Mouse (Mus musculus) heart, embryonic 12.5 days (tissue): ENCODE measurements at regions not wholly inside any gene's neighbourhood (a gene's known extent, or its start where the extent isn't known, plus 50 kb on each side); places are given as distances from the start of the nearest gene placed in this dataset.

ENCODE experiments used
- ATAC-seq: fragments of 200-750 bp; cut with Nextera tagmentation; 2 replicates; pipeline ENCODE4 v1.8.0; 2017; ENCODE audit warnings: moderate TSS enrichment, moderate library complexity; ENCODE audit not compliant: insufficient number of reproducible peaks, low FRiP score
- H3K27ac ChIP-seq: fragments of 300-500 bp; sonication (generic); 2 replicates; pipeline ENCODE4 v1.5.1; 2016; ENCODE audit warnings: mild to moderate bottlenecking, moderate library complexity; ENCODE audit not compliant: poor library complexity, severe bottlenecking
- H3K27me3 ChIP-seq: fragments of 300-500 bp; sonication (generic); replicated peaks from 2 replicates; pipeline ENCODE4 v1.6.1; 2016; ENCODE audit warnings: mild to moderate bottlenecking, moderate library complexity
- H3K36me3 ChIP-seq: fragments of 300-500 bp; sonication (generic); 2 replicates; pipeline ENCODE4 v1.6.1; 2016; ENCODE audit warnings: mild to moderate bottlenecking, moderate library complexity
- H3K4me1 ChIP-seq: fragments of 300-500 bp; sonication (generic); replicated peaks from 2 replicates; pipeline ENCODE4 v1.6.1; 2016; ENCODE audit warnings: mild to moderate bottlenecking
- H3K4me2 ChIP-seq: fragments of 300-500 bp; sonication (generic); 2 replicates; pipeline ENCODE4 v1.6.1; 2016; ENCODE audit warnings: mild to moderate bottlenecking, moderate library complexity
- H3K4me3 ChIP-seq: fragments of 300-500 bp; sonication (generic); 2 replicates; pipeline ENCODE4 v1.5.1; 2016; ENCODE audit warnings: mild to moderate bottlenecking
- H3K9ac ChIP-seq: fragments of 300-500 bp; sonication (generic); 2 replicates; pipeline ENCODE4 v1.6.1; 2016; ENCODE audit warnings: mild to moderate bottlenecking, moderate library complexity
- H3K9me3 ChIP-seq: fragments of 300-500 bp; sonication (generic); replicated peaks from 2 replicates; pipeline ENCODE4 v1.6.1; 2016; ENCODE audit warnings: mild to moderate bottlenecking, moderate library complexity
- WGBS: fragments of 180-500 bp; shearing (Covaris S2); methylation state at CpG from one replicate; pipeline ENCODE4 v1.1.7; 2016; 5-methylcytosine and 5-hydroxymethylcytosine counted together

DNA sequence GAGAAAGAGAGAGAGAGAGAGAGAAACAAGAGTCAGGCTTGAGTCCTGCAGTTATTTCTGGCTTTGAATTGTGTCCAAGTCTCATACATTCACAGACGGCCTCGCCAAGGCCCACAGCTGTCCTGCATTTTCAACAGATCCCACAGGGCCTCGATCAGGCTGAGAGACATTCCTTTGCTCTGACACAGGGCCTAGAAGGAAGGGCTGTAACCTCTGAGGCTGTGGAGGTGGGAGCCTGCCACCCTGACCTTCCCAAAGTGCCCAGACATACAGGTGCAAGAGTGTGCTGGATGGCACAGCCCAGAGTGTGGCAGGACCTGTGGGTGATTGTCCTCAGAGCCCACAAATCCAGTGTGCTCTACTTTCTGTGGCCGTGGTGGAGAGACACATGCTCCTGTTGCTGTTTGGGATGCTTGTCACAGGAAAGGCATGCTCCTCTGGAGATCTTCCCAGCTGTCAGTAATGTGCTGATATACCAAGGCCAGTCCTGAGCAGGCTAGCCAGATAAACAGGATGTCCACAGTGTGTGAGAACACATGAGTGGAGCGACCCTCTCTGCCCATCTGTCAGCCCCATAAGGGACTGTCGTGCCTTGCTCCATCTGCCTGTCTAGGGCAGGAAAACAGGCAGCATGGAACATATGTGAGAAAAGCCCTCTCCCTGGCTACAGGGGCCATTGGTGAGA, 151.2 kb upstream of the Gm5148 start:
- no peak overlapping the region for H3K4me3 ChIP-seq
- H3K9me3 ChIP-seq = no peaks in the 10 kb centered on the region
- H3K36me3 ChIP-seq = no peaks in the 10 kb centered on the region
- H3K27ac ChIP-seq = peak overlapping the region; percentile 86
- no peak overlapping the region for H3K9ac ChIP-seq
- 4% methylated on average over 6 of the region's 6 CpGs for WGBS
- no peaks in the 10 kb centered on the region for H3K27me3 ChIP-seq
- ATAC-seq = peak; percentile 85
- H3K4me2 ChIP-seq = no peak overlapping the region
- peaks cover 22% of the 10 kb centered on the region for H3K4me1 ChIP-seq

DNA sequence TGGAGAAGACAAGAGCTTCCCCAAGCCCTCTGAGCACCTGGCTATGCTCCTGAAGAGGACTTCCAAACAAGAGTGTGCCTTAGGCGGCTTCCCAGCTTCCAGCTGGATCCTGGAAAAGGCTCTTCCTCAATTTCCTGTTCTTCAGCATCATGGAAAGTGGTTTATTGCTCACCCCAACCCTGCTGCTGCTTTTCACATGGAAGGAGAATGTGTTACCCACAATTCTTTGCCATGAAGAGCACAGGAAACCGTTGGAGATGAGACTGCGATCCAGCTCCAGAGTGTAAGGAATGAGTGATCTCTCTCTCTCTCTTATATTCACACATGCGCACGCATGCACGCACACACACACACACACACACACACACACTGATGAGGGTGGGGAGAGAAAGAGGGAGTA, 150.6 kb upstream of the Gm5148 start:
- peak; percentile 24; the same call in 1 of the 2 replicates for ATAC-seq
- Histone ChIP-seq H3K4me2 (no peak overlapping the region), H3K27me3 (no peaks in the 10 kb centered on the region), H3K9ac (no peak overlapping the region), H3K9me3 (no peaks in the 10 kb centered on the region), H3K36me3 (no peaks in the 10 kb centered on the region), H3K4me1 (peaks cover 22% of the 10 kb centered on the region), H3K27ac (peak overlapping the region; percentile 86), H3K4me3 (no peak overlapping the region)
- 75% methylated on average over 6 of the region's 6 CpGs for WGBS

GRCm38 (mm10) chr3:37874346-37874745, 150.1 kb upstream of the Gm5148 start:
- Histone ChIP-seq H3K36me3 (no peaks in the 10 kb centered on the region), H3K27me3 (no peaks in the 10 kb centered on the region), H3K4me1 (peaks cover 22% of the 10 kb centered on the region), H3K9me3 (no peaks in the 10 kb centered on the region), H3K9ac (no peak overlapping the region), H3K4me2 (no peak overlapping the region), H3K4me3 (no peak overlapping the region), H3K27ac (no peak overlapping the region)
- 83% methylated on average over 1 of the region's 1 CpGs for WGBS
- no peak for ATAC-seq

DNA sequence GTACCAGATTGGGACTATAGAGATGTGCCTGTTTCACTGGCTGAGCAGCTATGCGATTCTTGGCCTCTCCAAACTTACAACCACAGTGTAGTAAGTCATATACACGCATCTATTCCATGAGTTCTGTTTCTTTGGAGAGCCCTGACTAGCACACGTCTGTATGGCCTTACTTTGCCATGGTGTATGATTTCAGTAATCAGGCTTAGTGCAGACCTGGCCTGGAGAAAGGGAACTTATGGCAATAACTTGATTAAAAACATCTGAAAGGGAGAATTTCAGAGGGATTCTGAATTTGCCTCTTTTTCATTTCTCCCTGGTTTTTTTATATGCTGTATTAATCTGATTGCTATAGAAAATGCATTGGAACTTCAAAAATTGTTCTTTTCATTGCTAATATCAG, 148.0 kb upstream of the Gm5148 start:
- Histone ChIP-seq H3K36me3 (no peaks in the 10 kb centered on the region), H3K4me3 (no peak overlapping the region), H3K4me2 (no peak overlapping the region), H3K27ac (no peak overlapping the region), H3K9ac (no peak overlapping the region), H3K27me3 (no peaks in the 10 kb centered on the region), H3K9me3 (no peaks in the 10 kb centered on the region), H3K4me1 (peaks cover 22% of the 10 kb centered on the region)
- no peak for ATAC-seq
- WGBS = 86% methylated on average over 3 of the region's 3 CpGs

- 62% methylated on average over 4 of the region's 4 CpGs for WGBS
- H3K9me3 ChIP-seq = no peaks in the 10 kb centered on the region
- H3K27me3 ChIP-seq = no peaks in the 10 kb centered on the region
- H3K4me2 ChIP-seq = no peak overlapping the region
- no peak for ATAC-seq
- no peak overlapping the region for H3K4me3 ChIP-seq
- H3K27ac ChIP-seq = no peak overlapping the region
- no peaks in the 10 kb centered on the region for H3K36me3 ChIP-seq
- H3K4me1 ChIP-seq = peaks cover 18% of the 10 kb centered on the region
- H3K9ac ChIP-seq = no peak overlapping the region
These were observed 146.8 kb upstream of the Gm5148 start for GRCm38 (mm10) chr3:37871076-37871475.

DNA sequence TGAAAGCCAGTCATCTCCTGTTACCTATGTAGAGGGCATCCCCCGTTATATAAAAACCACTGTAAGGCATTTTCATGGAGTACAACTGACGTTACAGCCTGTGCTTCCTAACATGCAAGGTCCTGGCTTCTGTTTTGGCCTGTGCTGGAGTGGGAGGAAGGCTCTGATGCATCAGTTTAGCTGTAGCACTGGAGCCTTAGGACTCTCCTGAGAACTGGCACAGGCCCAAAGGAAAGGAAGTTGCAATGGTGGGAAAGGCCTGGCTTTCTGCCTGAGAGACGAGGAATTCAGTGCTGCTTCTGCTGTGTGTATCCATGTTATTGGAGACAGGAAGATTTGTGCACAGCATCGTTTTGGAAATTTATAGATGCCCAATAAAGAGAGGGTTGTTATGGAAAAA, 144.2 kb upstream of the Gm5148 start:
- H3K9ac ChIP-seq = no peak overlapping the region
- H3K4me2 ChIP-seq = no peak overlapping the region
- no peaks in the 10 kb centered on the region; the same call in 1 of the 2 replicates for H3K4me1 ChIP-seq
- no peaks in the 10 kb centered on the region for H3K27me3 ChIP-seq
- WGBS = 62% methylated on average over 4 of the region's 4 CpGs
- H3K36me3 ChIP-seq = no peaks in the 10 kb centered on the region
- H3K9me3 ChIP-seq = no peaks in the 10 kb centered on the region
- no peak overlapping the region for H3K27ac ChIP-seq
- ATAC-seq = no peak
- H3K4me3 ChIP-seq = no peak overlapping the region

DNA sequence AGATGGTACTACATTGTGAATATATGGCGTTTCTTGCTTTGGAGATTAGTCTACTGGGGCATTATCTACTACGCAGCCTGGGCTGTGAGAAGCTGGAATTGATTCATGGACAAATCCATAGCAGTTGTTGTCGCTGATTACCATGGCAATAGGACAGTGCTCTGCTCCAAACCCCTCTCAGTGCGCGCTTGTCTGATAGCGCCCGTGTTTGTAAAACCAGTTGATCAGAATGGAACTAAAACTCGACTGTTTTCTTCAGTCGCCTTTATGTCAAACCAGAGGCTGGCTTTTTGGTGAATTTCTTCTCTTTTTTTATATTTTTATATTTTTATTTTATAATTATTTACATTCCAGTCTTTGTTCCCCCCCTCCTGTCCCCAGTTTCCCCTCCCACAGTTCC, 138.5 kb upstream of the Gm5148 start:
- Histone ChIP-seq H3K4me1 (peaks cover 19% of the 10 kb centered on the region), H3K27ac (no peak overlapping the region), H3K4me2 (no peak overlapping the region), H3K27me3 (no peaks in the 10 kb centered on the region), H3K4me3 (no peak overlapping the region), H3K9ac (no peak overlapping the region), H3K36me3 (no peaks in the 10 kb centered on the region), H3K9me3 (no peaks in the 10 kb centered on the region)
- no peak for ATAC-seq
- 86% methylated on average over 9 of the region's 9 CpGs for WGBS

GRCm38 (mm10) chr3:37860715-37861461, 136.6 kb upstream of the Gm5148 start:
- Histone ChIP-seq H3K9ac (no peak overlapping the region), H3K36me3 (no peaks in the 10 kb centered on the region), H3K27ac (0 out of 2 replicates have a peak overlapping the region, but pooled peaks have one; percentile 6), H3K27me3 (no peaks in the 10 kb centered on the region), H3K9me3 (no peaks in the 10 kb centered on the region), H3K4me2 (no peak overlapping the region), H3K4me3 (no peak overlapping the region), H3K4me1 (peaks cover 19% of the 10 kb centered on the region)
- no peak for ATAC-seq
- 69% methylated on average over 9 of the region's 9 CpGs for WGBS

DNA sequence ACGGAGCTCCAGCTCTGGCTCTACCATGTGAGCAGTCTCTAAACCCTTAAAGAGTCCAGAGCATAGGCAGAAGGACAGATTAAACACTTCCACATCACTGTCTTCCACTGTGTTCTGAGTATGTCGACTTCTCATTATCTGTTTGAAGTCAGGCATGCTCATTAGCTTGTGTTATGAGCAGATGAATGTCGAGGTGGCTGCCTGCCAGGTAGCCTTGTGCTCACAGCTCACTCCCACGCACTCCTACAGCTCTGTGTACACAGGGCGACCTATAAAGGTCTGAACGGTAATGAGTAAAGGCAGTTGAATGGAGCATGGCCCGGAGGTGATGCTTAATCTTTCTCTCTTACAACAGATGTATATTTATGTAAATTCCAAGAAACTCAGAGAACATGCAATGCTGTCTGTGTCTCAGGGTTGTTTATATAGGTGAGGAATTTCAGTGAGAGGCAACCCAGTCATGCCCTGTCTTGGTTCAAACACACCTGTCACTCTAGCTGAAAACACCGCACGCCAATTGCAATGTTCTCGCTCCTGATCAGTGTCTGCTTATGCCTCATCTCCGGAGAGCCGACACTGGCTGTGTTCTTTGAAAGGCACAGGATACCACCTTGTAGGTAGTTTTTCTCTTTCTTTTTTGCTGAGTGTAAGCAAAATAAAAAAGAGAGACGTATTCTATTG, 135.9 kb upstream of the Gm5148 start:
- Histone ChIP-seq H3K27me3 (no peaks in the 10 kb centered on the region), H3K4me3 (no peak overlapping the region), H3K36me3 (no peaks in the 10 kb centered on the region), H3K27ac (peak overlapping the region; percentile 48), H3K9ac (no peak overlapping the region), H3K4me2 (0 out of 2 replicates have a peak overlapping the region, but pooled peaks have one; percentile 0), H3K4me1 (peaks cover 19% of the 10 kb centered on the region), H3K9me3 (no peaks in the 10 kb centered on the region)
- ATAC-seq = peak; percentile 53; the same call in 1 of the 2 replicates
- 51% methylated on average over 13 of the region's 13 CpGs for WGBS

DNA sequence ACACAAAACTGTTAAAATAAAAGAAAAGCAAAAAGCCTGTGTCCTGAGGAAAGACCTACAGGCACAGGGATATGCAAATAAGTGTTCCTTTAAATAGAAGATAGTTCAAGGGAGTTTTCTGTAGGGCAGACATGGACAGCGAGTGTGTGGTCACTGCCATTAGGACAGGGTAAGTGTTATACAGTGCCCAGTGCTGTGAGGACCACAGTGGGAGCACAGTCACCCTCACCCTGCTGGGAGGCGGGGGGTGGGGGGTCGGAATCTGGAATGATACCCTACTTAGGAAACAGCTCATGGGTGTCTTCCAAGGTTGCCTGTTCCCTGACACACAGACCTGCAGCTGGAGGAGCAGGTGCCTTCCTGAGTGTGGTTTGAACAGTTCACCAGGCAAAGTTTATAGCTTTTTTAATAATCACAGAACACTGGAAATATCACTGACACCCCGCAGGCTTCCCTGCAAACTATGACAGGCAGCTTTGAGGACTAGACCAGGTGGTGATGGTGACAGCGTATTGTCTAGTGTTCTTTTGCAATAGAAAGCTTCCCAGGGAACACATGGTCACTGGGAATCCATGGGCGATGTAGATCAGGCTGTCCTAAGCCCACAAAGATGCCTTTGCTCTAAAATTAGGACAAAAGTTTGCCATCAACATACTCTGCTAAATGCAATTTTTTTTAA, 134.5 kb upstream of the Gm5148 start:
- no peak overlapping the region for H3K4me2 ChIP-seq
- H3K36me3 ChIP-seq = no peaks in the 10 kb centered on the region
- peaks cover 19% of the 10 kb centered on the region for H3K4me1 ChIP-seq
- H3K27me3 ChIP-seq = no peaks in the 10 kb centered on the region
- no peak overlapping the region for H3K27ac ChIP-seq
- no peak overlapping the region for H3K4me3 ChIP-seq
- no peaks in the 10 kb centered on the region for H3K9me3 ChIP-seq
- H3K9ac ChIP-seq = no peak overlapping the region
- no peak for ATAC-seq
- WGBS = 76% methylated on average over 6 of the region's 6 CpGs
